Mouse (Mus musculus) liver, embryonic 14.5 days (tissue): Measurements from ENCODE around the gene Slc1a5. TPM values are rescaled to one million over a fixed set of nuclear protein-coding genes. Genes with fewer than 3 reads are reported as not detected.
A peak's percentile ranks its signal among the peaks of the same experiment; 100 is the strongest.

Source experiments
- ATAC-seq: fragments of 200-750 bp; cut with Nextera tagmentation; 2 replicates; pipeline ENCODE4 v1.8.0; 2017; ENCODE audit warnings: moderate number of reproducible peaks, mild to moderate bottlenecking, moderate library complexity; ENCODE audit not compliant: insufficient read depth
- DNase-seq, 3 experiments: peaks; one replicate each; pipeline ENCODE4 v3.0.0-alpha.2; 2012 to 2013; ENCODE audit warnings: low read depth in 3 of 3, low spot score in 3 of 3
- H3K27ac ChIP-seq: fragments of 300-500 bp; sonication (generic); 2 replicates; pipeline ENCODE4 v1.5.1; 2014; ENCODE audit warnings: moderate library complexity, mild to moderate bottlenecking, control low read depth, inconsistent platforms
- H3K27me3 ChIP-seq: fragments of 300-500 bp; sonication (generic); 2 replicates; pipeline ENCODE4 v1.6.1; 2014; ENCODE audit warnings: mild to moderate bottlenecking, low read length, moderate library complexity; ENCODE audit not compliant: control insufficient read depth, insufficient read depth
- H3K36me3 ChIP-seq: fragments of 300-500 bp; sonication (generic); replicated peaks from 2 replicates; pipeline ENCODE4 v1.6.1; 2014; ENCODE audit warnings: low read depth; ENCODE audit not compliant: control insufficient read depth, insufficient read depth
- H3K4me1 ChIP-seq, 2 experiments: fragments of 200-500 bp in 1 of 2; fragments of 300-500 bp in 1 of 2; sonication (generic) in 1 of 2; replicated peaks; 2 replicates each; pipeline ENCODE4 v1.6.1; 2012 to 2014; ENCODE audit warnings: antibody characterized with exemption in 1 of 2, inconsistent platforms in 1 of 2, low read length in 1 of 2; ENCODE audit not compliant: control insufficient read depth in 2 of 2, insufficient read depth in 2 of 2
- H3K4me2 ChIP-seq: fragments of 300-500 bp; sonication (generic); 2 replicates; pipeline ENCODE4 v1.6.1; 2014; ENCODE audit warnings: low read depth, mild to moderate bottlenecking, control low read depth, moderate library complexity
- H3K4me3 ChIP-seq, 2 experiments: fragments of 200-500 bp in 1 of 2; fragments of 300-500 bp in 1 of 2; sonication (generic) in 1 of 2; 2 replicates each; pipeline ENCODE4 v1.5.1; 2012 to 2014; ENCODE audit warnings: low read depth in 2 of 2, low read length in 2 of 2, mild to moderate bottlenecking in 2 of 2, control low read depth in 1 of 2, inconsistent platforms in 1 of 2, moderate library complexity in 1 of 2; ENCODE audit not compliant: insufficient read depth in 1 of 2
- H3K9ac ChIP-seq: fragments of 300-500 bp; sonication (generic); replicated peaks from 2 replicates; pipeline ENCODE4 v1.6.1; 2014; ENCODE audit warnings: mild to moderate bottlenecking, control low read depth, moderate library complexity
- H3K9me3 ChIP-seq: fragments of 300-500 bp; sonication (generic); 2 replicates; pipeline ENCODE4 v1.6.1; 2016; ENCODE audit warnings: low read length, mixed read lengths; ENCODE audit not compliant: control insufficient read depth
- CTCF ChIP-seq: IDR thresholded peaks from 2 replicates; pipeline ENCODE4 v1.5.1; 2016; ENCODE audit warnings: antibody characterized with exemption, low read depth, control low read depth
- EP300 ChIP-seq: IDR thresholded peaks from 2 replicates; pipeline ENCODE4 v1.6.1; 2016; ENCODE audit warnings: antibody characterized with exemption, low read depth
- WGBS: fragments of 180-500 bp; shearing (Covaris S2); extraction: QIAGEN DNeasy Blood & Tissue Kit; methylation state at CpG from one replicate; pipeline ENCODE4 v1.1.7; 2014; ENCODE audit not compliant: insufficient replicate concordance; 5-methylcytosine and 5-hydroxymethylcytosine counted together
- polyA plus RNA-seq, 2 experiments: library from polyadenylated mRNA; depleted of rRNA in 1 of 2; stranded (reverse) in 1 of 2; unstranded in 1 of 2; fragments of >200 nt; fragmentation: Nextera tagmentation in 1 of 2; extraction: Ambion mirVana in 1 of 2; gene quantifications; 2 replicates each; pipeline versions ENCODE4 v1.2.1 to v1.2.3; 2012 to 2014

Slc1a5 gene
- polyA plus RNA-seq, 2 experiments: 61.7 to 160 TPM

DNA sequence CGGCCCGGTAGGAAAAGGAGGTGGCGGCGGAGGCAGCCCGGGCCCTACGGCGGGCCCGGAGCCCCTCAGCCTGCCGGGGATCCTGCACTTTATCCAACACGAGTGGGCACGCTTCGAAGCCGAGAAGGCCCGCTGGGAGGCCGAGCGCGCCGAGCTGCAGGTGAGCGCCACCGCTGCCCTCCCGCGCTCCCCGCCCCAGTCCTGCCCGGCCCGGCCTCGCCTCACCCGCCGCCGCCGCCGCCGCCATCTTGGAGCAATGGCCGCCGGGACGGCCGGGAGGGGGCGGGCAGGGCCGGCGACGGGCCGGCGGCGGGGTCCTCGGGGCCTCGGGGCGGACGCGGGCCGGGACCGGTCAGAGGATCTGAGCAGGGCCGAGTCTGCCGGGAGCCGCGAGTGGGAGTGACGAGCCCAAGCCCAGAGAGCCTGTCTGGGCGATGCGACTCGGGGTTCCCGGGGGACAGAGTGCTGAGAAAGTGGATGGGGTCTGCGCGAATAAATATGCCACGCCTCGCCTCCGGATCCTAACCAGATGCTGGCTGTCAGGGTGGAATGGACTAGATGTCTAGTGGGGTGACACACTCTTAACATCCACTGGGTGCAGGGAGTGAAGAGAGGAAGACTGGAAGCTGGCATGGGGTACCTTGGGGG, 35.5 kb downstream of the Slc1a5 start, which contains the start of gene Fkrp:
Fkrp (minus strand) TSS at position 258 of the 648 bp plus-strand sequence.
- Histone ChIP-seq H3K27me3 (peaks cover 5% of the 10 kb centered on the region), H3K9me3 (no peaks in the 10 kb centered on the region), H3K4me1 (peaks cover 32 to 44% of the 10 kb centered on the region in 2 experiments), H3K4me2 (peak within 1 kb of the TSS; percentile 99), H3K9ac (peak within 1 kb of the TSS; percentile 97), H3K36me3 (no peaks in the 10 kb centered on the region), H3K4me3 (peak within 1 kb of the TSS; percentile 97 to 100), H3K27ac (peak within 1 kb of the TSS; percentile 80)
- WGBS: under 1% methylated on average over 62 of the region's 64 CpGs
- no peak for DNase-seq
- peak; percentile 77 for ATAC-seq
- TF ChIP-seq EP300 (no peak), CTCF (peak; percentile 7; the same call in 1 of the 2 replicates)

DNA sequence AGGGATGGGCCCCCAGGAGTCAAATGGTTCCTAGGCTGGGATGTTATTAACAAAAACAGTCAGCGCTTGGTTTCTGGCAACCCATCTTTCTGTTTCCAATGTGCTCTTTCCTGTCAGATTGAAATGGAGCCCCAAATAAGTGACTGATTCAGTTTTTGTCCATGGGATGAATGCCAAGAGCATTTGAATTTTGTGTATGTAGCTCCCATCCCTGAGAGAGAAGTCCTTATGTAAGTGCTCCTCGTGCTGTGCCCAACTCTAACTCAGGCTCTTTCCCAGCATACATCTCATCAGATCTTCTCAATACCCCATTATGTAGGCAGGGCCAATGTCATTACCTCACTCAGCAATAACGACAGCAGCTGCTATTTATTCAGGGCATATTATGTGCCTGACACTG, 36.6 kb downstream of the Slc1a5 start:
- 63% methylated on average over 3 of the region's 3 CpGs for WGBS
- H3K4me3 ChIP-seq: peak overlapping the region; percentile 97 to 100
- H3K4me2 ChIP-seq: peak overlapping the region; percentile 99
- no peak overlapping the region for H3K27ac ChIP-seq
- peak overlapping the region; percentile 97 for H3K9ac ChIP-seq
- no peak for DNase-seq
- no peaks in the 10 kb centered on the region for H3K27me3 ChIP-seq
- ATAC-seq: no peak
- no peak for TF ChIP-seq CTCF
- TF ChIP-seq EP300: no peak
- H3K36me3 ChIP-seq: no peaks in the 10 kb centered on the region; the same call in 1 of the 2 replicates
- no peaks in the 10 kb centered on the region for H3K9me3 ChIP-seq
- H3K4me1 ChIP-seq: peaks cover 32 to 47% of the 10 kb centered on the region in 2 experiments

DNA sequence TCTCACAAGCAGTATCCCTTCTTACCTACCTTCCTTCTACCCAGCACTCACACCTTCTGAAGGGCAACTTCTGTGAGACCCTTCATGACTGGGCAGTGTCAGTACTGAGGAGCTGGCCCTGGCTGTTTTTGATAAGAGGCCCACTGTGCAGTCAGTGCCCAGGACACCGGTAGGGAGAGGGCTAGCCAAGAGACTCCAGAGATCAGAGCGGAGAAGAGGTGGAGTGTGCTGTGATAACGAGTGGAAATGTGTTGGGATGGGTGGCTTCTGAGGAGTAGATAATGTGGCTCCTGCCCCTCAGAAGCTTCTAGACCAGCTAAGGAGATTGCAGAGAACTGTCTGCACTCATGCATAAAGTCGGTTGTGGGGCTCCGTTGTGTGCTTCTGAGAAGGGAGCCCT, 38.7 kb downstream of the Slc1a5 start:
- H3K4me2 ChIP-seq: peak overlapping the region; percentile 99
- H3K9ac ChIP-seq: peak overlapping the region; percentile 60
- peaks cover 32 to 47% of the 10 kb centered on the region in 2 experiments for H3K4me1 ChIP-seq
- H3K4me3 ChIP-seq: peak overlapping the region; percentile 26 to 30
- DNase-seq: peak in 2 of 3 experiments; percentile 38 to 41
- H3K27me3 ChIP-seq: no peaks in the 10 kb centered on the region
- ATAC-seq: peak; percentile 76
- TF ChIP-seq CTCF (peak; percentile 12; the same call in 1 of the 2 replicates), EP300 (0 out of 2 replicates have a peak, but pooled peaks have one; percentile 31)
- H3K36me3 ChIP-seq: peaks cover 13% of the 10 kb centered on the region
- no peaks in the 10 kb centered on the region for H3K9me3 ChIP-seq
- WGBS: 12% methylated on average over 5 of the region's 5 CpGs
- peak overlapping the region; percentile 73 for H3K27ac ChIP-seq

DNA sequence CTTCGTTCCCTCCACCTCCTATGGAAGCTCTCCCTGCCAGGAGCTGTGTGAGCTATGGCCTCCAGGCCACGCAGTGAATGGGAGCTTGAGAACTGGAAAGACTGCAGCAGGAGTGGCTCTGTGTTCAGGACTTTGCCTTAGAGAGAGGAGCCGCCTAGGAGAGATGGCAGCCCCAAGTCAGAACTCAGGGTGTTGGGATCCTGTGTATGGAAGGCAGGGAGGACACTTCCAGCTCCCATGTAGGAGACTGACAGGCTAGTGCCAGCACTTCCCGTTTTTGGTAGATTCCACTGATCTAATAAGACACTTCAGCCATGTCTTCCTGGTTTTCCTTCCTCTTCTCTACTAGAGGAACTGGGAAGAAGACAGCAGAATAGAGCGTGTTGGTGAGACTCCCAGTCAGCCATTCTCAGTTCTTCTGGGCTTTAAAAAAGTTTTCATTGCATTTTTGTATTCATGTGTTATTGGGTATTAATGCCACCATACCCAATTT, 39.2 kb downstream of the Slc1a5 start:
- peak overlapping the region; percentile 60 for H3K9ac ChIP-seq

DNA sequence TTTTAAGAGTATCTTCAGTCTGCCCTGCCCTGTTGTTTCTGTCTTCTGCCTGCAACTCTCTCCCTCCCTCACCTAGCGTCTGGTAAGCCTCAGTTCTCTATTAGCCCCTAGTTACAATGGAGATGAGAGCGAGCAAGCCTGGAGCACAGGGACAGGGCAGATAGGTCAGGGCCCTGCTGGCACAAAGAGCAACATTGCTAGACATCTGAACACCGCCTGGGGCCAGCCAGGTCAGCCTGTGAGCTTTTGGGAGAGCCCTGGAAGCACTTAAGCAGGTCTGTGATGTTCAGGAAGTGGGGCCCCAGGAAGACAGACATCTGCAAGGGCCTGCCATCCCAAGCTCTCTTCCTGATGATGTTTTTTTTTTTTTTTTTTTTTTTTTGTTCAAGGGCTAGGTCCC, 40.0 kb downstream of the Slc1a5 start:
- TF ChIP-seq CTCF (no peak), EP300 (no peak)
- H3K27me3 ChIP-seq: no peaks in the 10 kb centered on the region
- peak overlapping the region; percentile 99; the same call in 1 of the 2 replicates for H3K4me2 ChIP-seq
- no peak overlapping the region for H3K27ac ChIP-seq
- H3K4me1 ChIP-seq: peaks cover 28 to 43% of the 10 kb centered on the region in 2 experiments
- H3K9me3 ChIP-seq: no peaks in the 10 kb centered on the region
- ATAC-seq (no peak), DNase-seq (no peak)
- no peak overlapping the region for H3K4me3 ChIP-seq
- peaks cover 18% of the 10 kb centered on the region for H3K36me3 ChIP-seq
- 0 out of 2 replicates have a peak overlapping the region, but pooled peaks have one; percentile 24 for H3K9ac ChIP-seq
- 50% methylated on average over 3 of the region's 3 CpGs for WGBS

More for the DNA sequence above, 39.2 kb downstream of the Slc1a5 start:
- H3K27ac ChIP-seq: peak overlapping the region; percentile 73
- H3K4me3 ChIP-seq: peak overlapping the region; percentile 5 to 30
- TF ChIP-seq EP300 (no peak), CTCF (no peak)
- peaks cover 18% of the 10 kb centered on the region for H3K36me3 ChIP-seq
- DNase-seq (no peak), ATAC-seq (no peak)
- H3K4me2 ChIP-seq: peak overlapping the region; percentile 99
- WGBS: 23% methylated on average over 5 of the region's 5 CpGs
- no peaks in the 10 kb centered on the region for H3K27me3 ChIP-seq
- H3K9me3 ChIP-seq: no peaks in the 10 kb centered on the region
- peaks cover 32 to 47% of the 10 kb centered on the region in 2 experiments for H3K4me1 ChIP-seq
